Mouse (Mus musculus) megakaryocyte, adult 5-6 weeks (primary cell): ENCODE data around the gene Ppp2r5d. TPM values are rescaled to one million over a fixed set of nuclear protein-coding genes. Genes with fewer than 3 reads are reported as not detected.

Experiments used
- ATAC-seq: 2 replicates; pipeline ENCODE4 v1.8.0; 2016; ENCODE audit warnings: mild to moderate bottlenecking, inconsistent platforms; ENCODE audit not compliant: poor library complexity, severe bottlenecking
- total RNA-seq, 2 experiments: library from RNA; stranded (forward) in 1 of 2; stranded (reverse) in 1 of 2; fragments of 153-499, 151-499 nt in 1 of 2; fragments of 221-1000, 200-1000 nt in 1 of 2; gene quantifications; 2 replicates each; pipeline versions ENCODE4 v1.2.3 to v1.2.4; 2015 to 2017

Gene Ppp2r5d
- total RNA-seq (2015) (22.8 and 24.4 TPM in 2 replicates), total RNA-seq (2017) (48.9 and 49.7 TPM in 2 replicates)

GRCm38 (mm10) chr17:46704887-46705835 lies at the start of gene Ppp2r5d:
Gene Ppp2r5d (minus strand): TSS chr17:46705111.
- peak; percentile 98 for ATAC-seq

DNA sequence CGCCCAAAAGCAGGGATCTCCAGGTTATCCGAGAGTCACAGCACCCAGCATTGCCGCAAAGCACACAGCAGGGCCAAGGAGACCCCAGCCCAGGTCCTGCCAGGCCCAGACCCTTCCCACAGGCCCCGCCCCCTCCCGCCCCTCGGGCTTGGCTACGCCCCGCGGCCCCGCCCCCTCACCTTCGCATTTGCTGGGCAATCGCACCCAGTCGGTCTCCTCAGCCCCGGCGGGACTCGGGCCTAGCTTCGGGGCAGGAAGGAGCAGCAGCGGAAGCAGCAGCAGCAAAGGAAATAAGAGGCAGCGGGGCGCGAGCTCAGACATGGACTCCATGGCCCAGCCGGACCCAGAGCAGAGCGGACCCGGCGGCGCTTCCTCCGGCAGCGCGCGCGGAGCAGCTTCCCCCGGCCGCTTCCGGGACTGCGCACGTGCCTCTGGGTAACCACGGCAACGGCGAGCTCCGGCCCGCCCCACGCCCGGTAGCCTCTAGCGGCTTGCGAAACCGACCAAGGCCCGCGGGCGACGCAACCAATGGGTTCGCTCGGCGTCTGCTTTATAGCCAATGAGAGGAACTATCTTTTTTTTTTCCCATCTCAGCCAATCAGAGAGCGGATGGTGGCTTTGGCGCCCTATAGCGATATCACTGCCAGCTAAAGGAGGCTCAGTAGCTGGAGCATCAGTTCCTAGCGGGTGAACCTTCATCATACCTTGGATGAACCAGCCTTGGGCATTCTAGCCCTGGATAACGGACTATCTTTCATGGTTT lies 47.1 kb upstream of the Ppp2r5d start, which contains the start of gene Cnpy3:
Cnpy3 (minus strand) TSS at position 421 of the 763 bp plus-strand sequence.
- ATAC-seq = peak; percentile 93

DNA sequence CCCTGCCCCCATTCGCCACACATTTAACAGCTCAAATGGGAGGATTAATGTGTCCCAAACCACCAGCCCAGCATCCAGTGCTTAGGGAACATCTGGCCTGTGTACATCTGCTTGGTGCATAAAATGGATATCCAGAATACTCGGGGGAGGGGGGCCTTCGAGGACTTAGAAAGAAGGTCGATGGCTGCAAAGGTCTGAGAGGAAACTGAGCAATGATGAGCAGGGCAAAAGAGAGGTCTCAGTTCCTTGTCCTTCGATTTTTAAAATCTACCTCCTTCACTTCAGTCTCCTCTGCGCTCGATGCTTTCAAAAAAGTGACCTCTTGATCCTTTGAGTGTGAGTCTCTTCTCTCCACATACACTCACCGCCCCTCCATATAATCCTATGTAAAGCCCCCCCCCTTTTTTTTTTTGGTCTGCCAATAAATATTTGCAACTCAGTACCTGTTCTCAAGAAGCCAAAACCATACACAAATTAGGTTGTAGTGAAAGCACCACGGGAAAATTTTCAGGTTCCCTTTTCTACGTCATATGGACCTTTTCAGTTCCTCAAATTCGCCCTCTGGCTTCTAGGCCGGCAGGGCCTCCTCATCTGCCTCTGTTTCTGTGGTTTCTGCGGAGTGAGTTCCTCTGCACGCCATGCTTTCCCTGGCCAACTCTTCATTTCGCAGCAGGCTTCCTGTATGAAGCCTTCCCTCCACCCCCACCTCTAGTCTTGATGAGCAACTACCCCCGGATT lies 46.3 kb upstream of the Ppp2r5d start:
- peak; percentile 80 for ATAC-seq

DNA sequence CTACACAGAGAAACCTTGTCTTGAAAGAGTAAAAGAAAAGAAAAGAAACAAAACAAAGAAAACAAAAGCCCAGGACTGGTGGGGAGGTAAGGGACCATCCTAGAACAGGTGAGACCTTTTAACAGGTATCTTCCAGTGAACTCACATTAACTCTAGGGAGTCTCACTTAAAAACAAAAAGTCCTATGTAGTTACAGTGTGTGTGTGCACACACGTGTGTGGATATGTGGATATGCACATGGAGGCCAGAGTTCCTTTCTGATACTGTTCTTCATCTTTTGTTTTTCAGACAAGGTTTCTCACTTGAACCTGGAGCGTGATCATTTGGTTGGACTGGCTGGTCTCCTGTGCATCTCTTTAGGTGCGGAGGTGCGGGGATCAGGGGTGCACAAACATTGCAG lies 45.7 kb upstream of the Ppp2r5d start:
- no peak for ATAC-seq

DNA sequence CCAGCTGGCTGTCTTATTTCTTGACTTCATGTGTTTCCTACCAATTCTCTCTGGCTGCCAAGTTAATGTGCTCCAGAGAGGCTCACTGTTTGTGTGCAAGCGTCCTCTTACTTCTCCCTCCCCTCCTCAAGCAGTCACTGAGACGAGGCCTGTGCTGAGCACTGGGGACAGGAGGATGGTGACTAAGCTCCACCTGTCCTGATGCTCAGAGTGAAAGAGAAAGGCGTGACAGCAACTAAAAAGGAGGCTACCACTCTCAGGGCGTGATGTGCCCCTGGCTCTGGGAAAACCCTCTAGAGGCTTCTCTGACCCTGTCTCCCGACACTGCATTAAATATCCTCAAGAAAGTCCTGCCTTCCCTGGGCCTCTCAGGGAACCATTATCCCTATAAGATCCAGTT lies 44.4 kb upstream of the Ppp2r5d start:
- ATAC-seq = no peak

DNA sequence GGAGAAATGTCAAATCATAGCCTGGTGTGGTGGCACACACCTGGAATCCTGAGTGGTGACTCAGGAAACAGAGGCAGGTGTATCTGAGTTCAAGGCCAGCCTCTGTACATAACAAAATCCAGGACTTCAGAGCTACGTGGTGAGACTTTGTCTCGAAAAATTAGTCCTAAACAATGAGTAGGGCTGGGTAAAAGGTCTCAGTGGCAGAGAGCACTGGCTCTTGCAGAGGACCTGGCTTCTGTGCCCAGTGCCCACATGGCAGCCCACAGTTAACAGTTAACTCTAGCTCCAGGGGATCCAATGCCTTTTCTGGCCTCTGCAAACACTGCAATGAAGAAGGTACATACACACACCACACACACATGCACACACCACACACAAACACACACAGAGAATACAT lies 42.9 kb upstream of the Ppp2r5d start:
- no peak for ATAC-seq

DNA sequence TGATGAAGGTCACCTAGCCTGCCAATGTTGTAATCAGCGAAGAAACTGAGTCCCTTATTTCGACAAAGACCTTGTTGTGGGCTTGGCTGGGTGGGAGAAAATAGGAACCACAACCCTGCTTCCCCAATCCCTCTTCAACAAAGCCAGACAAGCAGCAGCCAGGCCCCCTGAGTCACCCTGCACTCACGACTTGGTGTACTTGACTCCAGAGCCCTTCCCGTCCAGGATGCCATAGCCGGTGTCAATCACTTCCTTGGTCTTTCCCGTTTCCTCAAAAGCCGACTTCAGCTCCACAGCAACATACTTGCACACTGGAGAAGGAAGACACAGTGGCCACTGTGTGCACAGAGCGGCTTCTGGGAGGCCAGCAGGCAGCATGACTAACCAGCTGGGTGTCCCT lies 42.3 kb upstream of the Ppp2r5d start:
- no peak for ATAC-seq

DNA sequence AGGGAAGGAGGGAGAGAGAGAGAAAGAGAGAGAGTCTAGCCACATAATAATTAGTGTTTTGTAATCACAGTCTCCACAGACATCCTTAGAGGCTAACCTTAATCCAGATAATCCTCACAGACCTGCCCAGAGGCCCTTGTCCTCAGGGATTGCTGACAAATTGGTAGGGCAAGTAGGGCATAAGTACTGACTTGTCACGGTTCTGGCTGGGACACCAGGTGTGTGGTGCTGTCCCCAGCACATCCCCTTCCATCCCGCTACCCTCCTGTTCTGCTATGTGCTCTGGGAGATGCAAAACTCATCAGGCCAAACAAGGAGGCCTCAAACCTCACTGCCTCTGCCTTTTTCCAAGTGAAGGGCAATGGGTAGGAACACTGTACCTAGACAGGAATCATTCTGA lies 40.6 kb upstream of the Ppp2r5d start:
- ATAC-seq = no peak

DNA sequence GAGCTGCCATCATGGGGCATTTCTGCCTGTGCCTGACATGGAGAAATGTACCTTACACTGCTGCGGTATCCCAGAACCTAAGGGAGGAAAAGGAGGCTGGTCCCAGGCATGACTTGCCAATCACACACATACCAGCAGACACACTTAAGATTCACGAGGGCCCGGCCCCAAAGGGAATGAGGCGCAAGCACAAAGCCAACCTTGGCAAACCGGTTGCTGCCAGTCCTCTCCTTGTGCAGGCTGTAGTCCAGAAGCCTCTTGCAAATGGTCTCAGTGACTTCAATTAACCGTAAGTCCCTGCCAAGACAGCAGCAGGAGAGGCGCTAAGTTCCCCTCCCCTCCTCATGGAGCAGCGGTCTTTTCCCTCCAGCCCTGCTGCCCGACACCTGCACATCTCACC lies 38.1 kb upstream of the Ppp2r5d start:
- ATAC-seq = no peak

- ATAC-seq = no peak
These were observed 36.4 kb upstream of the Ppp2r5d start for GRCm38 (mm10) chr17:46741305-46741704.

DNA sequence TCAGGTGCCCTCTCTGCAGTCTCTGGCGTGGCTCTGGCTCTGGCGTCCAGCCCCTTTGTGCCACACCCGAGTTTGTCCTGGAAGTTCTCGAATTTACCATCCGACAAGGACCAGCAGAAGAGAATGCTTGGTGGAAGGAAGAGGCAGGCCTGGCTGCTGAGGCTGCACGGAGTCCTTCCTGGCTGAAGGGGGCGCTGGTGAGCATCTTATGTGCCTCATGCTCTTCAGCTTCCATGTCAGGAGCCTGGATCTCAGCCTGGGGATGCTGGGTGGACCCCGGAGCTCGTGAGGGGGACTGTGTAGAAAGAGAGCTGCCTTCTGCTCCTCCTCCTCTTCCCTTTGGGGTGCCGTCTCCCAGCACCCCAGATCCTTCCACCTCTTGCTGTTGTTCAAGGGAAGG lies 31.2 kb upstream of the Ppp2r5d start:
- peak; percentile 62; the same call in 1 of the 2 replicates for ATAC-seq

- ATAC-seq = no peak
These were observed 30.4 kb upstream of the Ppp2r5d start for GRCm38 (mm10) chr17:46735287-46735686.

DNA sequence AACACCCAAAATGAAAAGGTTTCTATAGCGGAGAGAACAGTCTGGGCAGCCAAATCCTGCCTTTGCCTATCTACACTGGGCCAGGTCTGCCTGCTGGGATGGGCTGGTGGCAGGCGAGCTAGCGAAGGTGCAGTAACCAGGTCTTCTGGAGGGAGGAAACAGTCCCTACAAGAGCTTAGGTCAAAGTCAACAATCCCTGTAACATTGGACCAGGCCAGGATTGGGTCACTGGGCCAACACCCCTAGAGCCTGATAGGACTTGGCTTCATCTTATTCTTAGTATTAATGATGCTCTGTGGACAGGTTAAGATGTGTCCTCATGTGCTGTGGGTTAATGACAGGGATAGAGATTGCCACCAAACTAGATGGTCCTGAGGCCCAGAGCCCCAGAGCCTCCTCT lies 29.1 kb upstream of the Ppp2r5d start:
- ATAC-seq = no peak

DNA sequence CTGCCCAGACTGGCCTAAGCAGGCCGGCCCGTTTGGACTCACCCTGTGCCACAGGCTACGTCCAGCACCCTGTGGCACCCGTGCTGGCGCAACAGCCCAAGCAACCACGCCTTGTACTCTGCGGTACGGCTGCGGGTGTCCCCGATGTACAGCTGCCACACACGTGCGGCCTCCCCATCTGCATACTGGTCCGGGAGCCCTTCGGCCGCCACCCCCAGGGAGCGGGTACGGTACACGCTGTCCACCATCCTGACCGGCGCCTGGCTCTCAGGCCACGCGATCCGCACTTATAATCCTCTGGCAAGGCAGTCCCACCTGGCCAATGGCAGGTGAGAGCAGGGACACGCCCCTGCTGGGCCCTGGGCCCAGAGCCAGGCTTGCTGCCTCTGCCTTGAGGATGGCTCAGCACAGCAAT lies 24.0 kb upstream of the Ppp2r5d start, which contains the start of gene Gnmt:
Gnmt (minus strand) TSS at position 265 of the 415 bp plus-strand sequence.
- ATAC-seq = peak; percentile 45

DNA sequence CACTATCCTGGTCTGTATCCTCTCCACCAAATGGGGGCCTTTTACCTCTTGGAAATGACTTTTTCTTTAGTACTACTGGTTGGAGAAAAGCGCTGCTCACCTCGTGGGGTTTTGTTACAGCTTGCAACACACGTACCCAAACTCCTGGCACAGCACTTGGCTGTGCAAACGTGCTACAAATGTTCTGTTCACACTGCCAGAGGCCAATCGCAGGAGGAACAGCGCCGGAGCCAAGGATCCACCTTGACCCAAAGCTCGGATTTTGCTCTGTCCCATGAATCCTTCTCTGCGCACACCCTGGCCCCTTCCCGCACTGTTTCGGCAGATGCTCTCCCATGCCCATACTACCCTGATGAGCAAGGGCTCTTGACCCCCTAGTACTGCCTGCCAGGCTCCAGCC lies 23.6 kb upstream of the Ppp2r5d start:
- no peak for ATAC-seq

GRCm38 (mm10) chr17:46728021-46728420 lies 23.1 kb upstream of the Ppp2r5d start:
- ATAC-seq = no peak

- ATAC-seq = no peak
These were observed 22.4 kb upstream of the Ppp2r5d start for GRCm38 (mm10) chr17:46727271-46727670.

- no peak for ATAC-seq
These were observed 21.1 kb upstream of the Ppp2r5d start for GRCm38 (mm10) chr17:46725731-46726645.

DNA sequence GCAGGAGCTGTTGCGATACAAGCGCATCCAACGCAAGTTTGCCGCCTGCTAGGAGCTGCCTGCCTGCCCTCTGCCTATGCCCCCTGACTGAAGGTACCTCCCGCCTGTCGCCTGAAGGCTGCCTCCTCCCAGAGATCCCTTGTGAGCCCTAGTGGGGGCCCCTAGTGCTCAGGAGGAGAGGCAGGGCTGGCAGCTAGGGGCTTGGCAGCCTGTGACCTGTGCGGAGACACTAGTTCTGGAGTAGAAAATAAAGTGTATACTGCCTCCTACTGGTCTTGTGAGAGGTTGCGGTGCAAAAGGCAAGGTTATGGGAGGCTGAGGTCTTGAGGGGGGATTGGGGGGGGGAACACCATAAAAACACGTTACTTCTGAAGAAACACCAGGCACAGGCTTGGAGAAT lies 20.4 kb upstream of the Ppp2r5d start:
- peak; percentile 58 for ATAC-seq
